Mouse (Mus musculus) E14TG2a.4 (cell line): ENCODE measurements around the gene Celf5.

Source experiments
- H3K27me3 ChIP-seq: 2 replicates; pipeline ENCODE4 v1.6.1; 2014; ENCODE audit warnings: low read length, control low read depth; ENCODE audit not compliant: insufficient read depth
- H3K36me3 ChIP-seq: 2 replicates; pipeline ENCODE4 v1.6.1; 2014; ENCODE audit warnings: low read length, control low read depth; ENCODE audit not compliant: insufficient read depth
- H3K4me1 ChIP-seq: replicated peaks from 2 replicates; pipeline ENCODE4 v1.6.1; 2014; ENCODE audit warnings: low read depth, low read length, control low read depth
- H3K4me3 ChIP-seq: replicated peaks from 2 replicates; pipeline ENCODE4 v1.5.1; 2014; ENCODE audit warnings: mild to moderate bottlenecking, low read length
- H3K9me3 ChIP-seq: 2 replicates; pipeline ENCODE4 v1.6.1; 2014; ENCODE audit warnings: low read length, control low read depth
- CTCF ChIP-seq: conservative IDR thresholded peaks from 2 replicates; pipeline ENCODE4 v1.5.1; 2014; ENCODE audit warnings: low read length
- NANOG ChIP-seq: IDR thresholded peaks from 2 replicates; pipeline ENCODE4 v1.6.1; 2014; ENCODE audit warnings: borderline replicate concordance, low read length, mixed read lengths
- POU5F1 ChIP-seq: IDR thresholded peaks from 2 replicates; pipeline ENCODE4 v1.6.1; 2014; ENCODE audit warnings: low read length, borderline replicate concordance

The Celf5 gene

GRCm38 (mm10) chr10:81419111-81419928, 63.2 kb downstream of the Celf5 start:
- H3K27me3 ChIP-seq = peaks cover 46% of the 10 kb centered on the region
- peaks cover 83% of the 10 kb centered on the region for H3K4me1 ChIP-seq
- peak overlapping the region; percentile 63 for H3K4me3 ChIP-seq
- H3K36me3 ChIP-seq = no peaks in the 10 kb centered on the region
- H3K9me3 ChIP-seq = no peaks in the 10 kb centered on the region
- no peak for TF ChIP-seq CTCF
- no peak for TF ChIP-seq NANOG
- no peak for TF ChIP-seq POU5F1

GRCm38 (mm10) chr10:81418216-81419070, 64.1 kb downstream of the Celf5 start:
- H3K27me3 ChIP-seq = peaks cover 42% of the 10 kb centered on the region
- H3K4me3 ChIP-seq = peak overlapping the region; percentile 63
- TF ChIP-seq POU5F1 = no peak
- no peak for TF ChIP-seq CTCF
- TF ChIP-seq NANOG = no peak
- peaks cover 83% of the 10 kb centered on the region for H3K4me1 ChIP-seq
- 0 out of 2 replicates have a peak, but pooled peaks cover under 1% of the 10 kb centered on the region for H3K36me3 ChIP-seq
- H3K9me3 ChIP-seq = no peaks in the 10 kb centered on the region

GRCm38 (mm10) chr10:81417227-81418215, 65.0 kb downstream of the Celf5 start:
- TF ChIP-seq POU5F1 (no peak), CTCF (no peak), NANOG (no peak)
- peaks cover 38% of the 10 kb centered on the region for H3K27me3 ChIP-seq
- H3K4me1 ChIP-seq = peaks cover 90% of the 10 kb centered on the region
- H3K9me3 ChIP-seq = no peaks in the 10 kb centered on the region
- peak overlapping the region; percentile 73 for H3K4me3 ChIP-seq
- H3K36me3 ChIP-seq = peaks cover 9% of the 10 kb centered on the region

- H3K4me3 ChIP-seq = peak overlapping the region; percentile 73
- H3K36me3 ChIP-seq = peaks cover 15% of the 10 kb centered on the region
- H3K9me3 ChIP-seq = no peaks in the 10 kb centered on the region
- H3K4me1 ChIP-seq = peaks cover 97% of the 10 kb centered on the region
- no peak for TF ChIP-seq NANOG
- peak; percentile 42 for TF ChIP-seq CTCF
- TF ChIP-seq POU5F1 = no peak
- peaks cover 29% of the 10 kb centered on the region for H3K27me3 ChIP-seq
Observed at GRCm38 (mm10) chr10:81416581-81417226, 65.8 kb downstream of the Celf5 start.

- H3K4me1 ChIP-seq = peaks cover 97% of the 10 kb centered on the region
- H3K4me3 ChIP-seq = peak overlapping the region; percentile 73
- H3K27me3 ChIP-seq = peaks cover 20% of the 10 kb centered on the region
- H3K36me3 ChIP-seq = peaks cover 25% of the 10 kb centered on the region
- TF ChIP-seq POU5F1 (no peak), CTCF (no peak), NANOG (no peak)
- H3K9me3 ChIP-seq = no peaks in the 10 kb centered on the region
Observed at GRCm38 (mm10) chr10:81415549-81416310, 66.8 kb downstream of the Celf5 start.

GRCm38 (mm10) chr10:81415146-81415545, 67.4 kb downstream of the Celf5 start:
- peaks cover 97% of the 10 kb centered on the region for H3K4me1 ChIP-seq
- no peak for TF ChIP-seq CTCF
- TF ChIP-seq POU5F1 = no peak
- TF ChIP-seq NANOG = no peak
- peak overlapping the region; percentile 73 for H3K4me3 ChIP-seq
- no peaks in the 10 kb centered on the region for H3K9me3 ChIP-seq
- H3K36me3 ChIP-seq = peaks cover 29% of the 10 kb centered on the region
- H3K27me3 ChIP-seq = peaks cover 14% of the 10 kb centered on the region

- peaks cover 97% of the 10 kb centered on the region for H3K4me1 ChIP-seq
- H3K36me3 ChIP-seq = peaks cover 29% of the 10 kb centered on the region
- H3K9me3 ChIP-seq = no peaks in the 10 kb centered on the region
- peaks cover 9% of the 10 kb centered on the region for H3K27me3 ChIP-seq
- H3K4me3 ChIP-seq = peak overlapping the region; percentile 73
- no peak for TF ChIP-seq CTCF
Observed at GRCm38 (mm10) chr10:81414682-81415081, 67.8 kb downstream of the Celf5 start.
